Mouse (Mus musculus) CH12.LX (cell line): Measurements from ENCODE around the gene Cd151.

Source experiments
- CTCF ChIP-seq, 2 experiments: IDR thresholded peaks in 1 of 2; conservative IDR thresholded peaks in 1 of 2; 2 replicates each; pipeline ENCODE4 v1.5.1; 2011 to 2012; ENCODE audit warnings: low read depth in 2 of 2, low read length in 2 of 2, improper control_type of control experiment in 1 of 2, inconsistent platforms in 1 of 2, mild to moderate bottlenecking in 1 of 2, moderate library complexity in 1 of 2
- POLR2A ChIP-seq: IDR thresholded peaks from 2 replicates; pipeline ENCODE4 v1.6.1; 2011; ENCODE audit warnings: low read depth, mild to moderate bottlenecking, improper control_type of control experiment, low read length
- TCF12 ChIP-seq: IDR thresholded peaks from 2 replicates; pipeline ENCODE4 v1.6.1; 2014; ENCODE audit warnings: low read depth, mild to moderate bottlenecking, inconsistent platforms, low read length, improper control_type of control experiment
- USF1 ChIP-seq: IDR thresholded peaks from 2 replicates; pipeline ENCODE4 v1.6.1; 2014; ENCODE audit warnings: low read depth, mild to moderate bottlenecking, inconsistent platforms, low read length, improper control_type of control experiment

- TF ChIP-seq TCF12 (peak; percentile 29; the same call in 1 of the 2 replicates), POLR2A (peak; percentile 58), CTCF (conservative IDR thresholded peaks at IDR 0.05 in 1 of 2, IDR thresholded peaks at IDR 0.05 in 1 of 2; ENCODE audit: low read depth in 2 of 2, low read length in 2 of 2) (no peak), USF1 (no peak)
Observed at GRCm38 (mm10) chr7:141435129-141435855, 31.9 kb upstream of the Cd151 start.
